Mouse (Mus musculus): ENCODE measurements around the gene Sgms2. TPM values are rescaled to one million over a fixed set of nuclear protein-coding genes. Genes with fewer than 3 reads are reported as not detected.

Sgms2 gene
- polyA plus RNA-seq, 1 experiment from 2014 or later = 4.6 TPM

GRCm38 (mm10) chr3:131489657-131490142, 1.5 kb downstream of the Sgms2 start:
- Histone ChIP-seq H3K4me1 (replicated peaks; ENCODE audit: control insufficient read depth, insufficient read depth, low read length) (no peaks in the 10 kb centered on the region), H3K36me3 (replicated peaks; ENCODE audit: control insufficient read depth, insufficient read depth) (no peaks in the 10 kb centered on the region), H3K9me3 (ENCODE audit: control insufficient read depth, low read length) (no peaks in the 10 kb centered on the region), H3K27me3 (ENCODE audit: control insufficient read depth, insufficient read depth, low read length) (peaks cover 58% of the 10 kb centered on the region), H3K4me2 (replicated peaks) (peak overlapping the region; percentile 98), H3K27ac (peak overlapping the region; percentile 51; the same call in 1 of the 2 replicates), H3K9ac (peak overlapping the region; percentile 70), H3K4me3 (replicated peaks; ENCODE audit: low read length) (peak overlapping the region; percentile 77)
- under 1% methylated on average over 34 of the region's 36 CpGs for WGBS
- ATAC-seq (ENCODE audit: low FRiP score) (peak; percentile 79), DNase-seq (ENCODE audit: low spot score) (peak; percentile 41)

- no peaks in the 10 kb centered on the region for H3K4me1 ChIP-seq (replicated peaks; ENCODE audit: control insufficient read depth, insufficient read depth, low read length)
- peak overlapping the region; percentile 98; the same call in 1 of the 2 replicates for H3K4me2 ChIP-seq (replicated peaks)
- H3K27me3 ChIP-seq (ENCODE audit: control insufficient read depth, insufficient read depth, low read length) = peaks cover 57% of the 10 kb centered on the region
- no peak for ATAC-seq (ENCODE audit: low FRiP score)
- H3K36me3 ChIP-seq (replicated peaks; ENCODE audit: control insufficient read depth, insufficient read depth) = no peaks in the 10 kb centered on the region
- WGBS = 36% methylated on average over 5 of the region's 5 CpGs
- no peak overlapping the region for H3K4me3 ChIP-seq (replicated peaks; ENCODE audit: low read length)
- no peak for DNase-seq (ENCODE audit: low spot score)
- H3K27ac ChIP-seq = no peak overlapping the region
- H3K9me3 ChIP-seq (ENCODE audit: control insufficient read depth, low read length) = no peaks in the 10 kb centered on the region
- no peak overlapping the region for H3K9ac ChIP-seq
Observed at GRCm38 (mm10) chr3:131488969-131489368, 2.2 kb downstream of the Sgms2 start.

DNA sequence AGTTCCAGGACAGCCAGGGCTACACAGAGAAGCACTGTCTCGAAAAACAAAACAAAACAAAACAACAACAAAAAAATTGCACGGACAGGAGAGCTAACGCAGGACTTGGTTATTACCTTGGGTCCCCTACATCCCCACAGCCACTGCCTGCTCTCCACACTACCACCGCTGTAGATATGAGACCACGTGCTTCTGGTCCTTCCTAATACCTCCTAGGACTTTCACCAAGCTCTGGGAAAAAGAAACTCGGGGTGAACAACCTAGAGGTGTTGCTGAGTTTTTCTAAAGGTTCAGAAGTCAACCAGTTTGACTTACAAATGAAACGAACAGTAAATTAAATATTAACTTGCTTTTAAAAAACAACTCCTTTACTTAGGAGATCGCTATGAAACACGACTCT, 2.8 kb downstream of the Sgms2 start:
- DNase-seq (ENCODE audit: low spot score) = no peak
- WGBS = 63% methylated on average over 9 of the region's 9 CpGs
- H3K36me3 ChIP-seq (replicated peaks; ENCODE audit: control insufficient read depth, insufficient read depth) = no peaks in the 10 kb centered on the region
- no peak overlapping the region for H3K4me2 ChIP-seq (replicated peaks)
- H3K27me3 ChIP-seq (ENCODE audit: control insufficient read depth, insufficient read depth, low read length) = peaks cover 53% of the 10 kb centered on the region
- no peaks in the 10 kb centered on the region for H3K4me1 ChIP-seq (replicated peaks; ENCODE audit: control insufficient read depth, insufficient read depth, low read length)
- no peak for ATAC-seq (ENCODE audit: low FRiP score)
- no peaks in the 10 kb centered on the region for H3K9me3 ChIP-seq (ENCODE audit: control insufficient read depth, low read length)
- no peak overlapping the region for H3K4me3 ChIP-seq (replicated peaks; ENCODE audit: low read length)
- no peak overlapping the region for H3K27ac ChIP-seq
- H3K9ac ChIP-seq = no peak overlapping the region

DNA sequence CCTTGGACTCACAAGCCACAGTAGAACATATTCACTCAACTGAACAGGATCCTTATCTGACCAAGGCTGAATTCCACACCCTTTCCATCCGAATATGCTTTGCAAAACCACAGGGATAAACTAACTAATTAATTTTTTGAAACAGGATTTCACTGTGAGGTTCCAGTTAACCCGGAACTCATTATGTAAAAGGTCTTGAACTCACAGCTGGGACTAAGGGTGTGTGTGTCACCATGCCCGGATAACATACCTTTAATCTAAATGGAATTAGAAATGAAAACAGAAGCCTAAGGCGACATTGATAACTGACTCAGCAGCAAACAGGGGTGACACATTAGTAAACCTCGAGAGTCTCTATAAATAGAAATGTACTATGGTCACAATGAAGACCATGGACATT, 5.8 kb downstream of the Sgms2 start:
- H3K4me3 ChIP-seq (replicated peaks; ENCODE audit: low read length) = no peak overlapping the region
- DNase-seq (ENCODE audit: low spot score) (no peak), ATAC-seq (ENCODE audit: low FRiP score) (no peak)
- no peaks in the 10 kb centered on the region for H3K4me1 ChIP-seq (replicated peaks; ENCODE audit: control insufficient read depth, insufficient read depth, low read length)
- H3K9ac ChIP-seq = no peak overlapping the region
- no peak overlapping the region for H3K27ac ChIP-seq
- H3K9me3 ChIP-seq (ENCODE audit: control insufficient read depth, low read length) = no peaks in the 10 kb centered on the region
- H3K4me2 ChIP-seq (replicated peaks) = no peak overlapping the region
- 64% methylated on average over 5 of the region's 5 CpGs for WGBS
- no peaks in the 10 kb centered on the region for H3K36me3 ChIP-seq (replicated peaks; ENCODE audit: control insufficient read depth, insufficient read depth)
- peaks cover 29% of the 10 kb centered on the region for H3K27me3 ChIP-seq (ENCODE audit: control insufficient read depth, insufficient read depth, low read length)

- Histone ChIP-seq H3K27me3 (ENCODE audit: control insufficient read depth, insufficient read depth, low read length) (peaks cover 16% of the 10 kb centered on the region), H3K4me3 (replicated peaks; ENCODE audit: low read length) (no peak overlapping the region), H3K9me3 (ENCODE audit: control insufficient read depth, low read length) (no peaks in the 10 kb centered on the region), H3K9ac (no peak overlapping the region), H3K27ac (no peak overlapping the region), H3K4me2 (replicated peaks) (no peak overlapping the region), H3K4me1 (replicated peaks; ENCODE audit: control insufficient read depth, insufficient read depth, low read length) (no peaks in the 10 kb centered on the region), H3K36me3 (replicated peaks; ENCODE audit: control insufficient read depth, insufficient read depth) (no peaks in the 10 kb centered on the region)
- DNase-seq (ENCODE audit: low spot score) (no peak), ATAC-seq (ENCODE audit: low FRiP score) (no peak)
- WGBS = 80% methylated on average over 7 of the region's 7 CpGs
Observed at GRCm38 (mm10) chr3:131483650-131484049, 7.6 kb downstream of the Sgms2 start.

DNA sequence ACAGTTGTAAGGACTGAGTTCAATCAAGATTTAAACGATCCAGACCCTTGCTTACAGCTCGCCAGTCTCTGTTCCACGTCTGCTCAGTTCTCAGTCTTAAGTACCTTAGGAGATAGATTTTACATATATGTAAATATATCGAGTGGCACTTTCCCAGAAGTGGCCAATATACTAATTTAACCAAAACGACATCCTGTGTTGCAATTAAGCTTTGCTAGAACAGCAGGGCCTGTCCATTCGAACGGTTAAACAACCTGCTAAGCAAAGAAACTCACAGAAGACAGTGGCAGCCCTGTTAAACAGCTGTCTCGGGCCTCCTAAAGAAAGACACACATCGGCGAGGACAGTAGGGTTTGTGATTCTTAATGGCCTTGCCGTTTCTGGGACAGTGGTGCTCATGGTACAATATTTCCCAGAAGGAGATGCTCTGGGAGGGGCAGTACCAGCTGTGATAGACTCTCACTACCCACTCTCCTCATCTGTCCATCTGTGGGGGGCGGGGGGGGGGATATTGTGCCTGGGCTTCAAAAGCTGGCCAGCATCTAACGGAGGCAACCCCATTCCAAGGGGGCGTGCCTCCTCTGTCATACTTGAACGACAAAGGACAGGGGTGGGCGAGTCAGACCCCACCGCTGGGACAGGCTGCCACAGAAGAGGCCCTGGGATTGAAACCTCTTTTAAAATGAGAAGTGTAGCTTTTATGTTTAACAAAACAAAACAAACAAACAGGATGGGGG, 9.1 kb downstream of the Sgms2 start:
- WGBS = 45% methylated on average over 17 of the region's 17 CpGs
- Histone ChIP-seq H3K36me3 (replicated peaks; ENCODE audit: control insufficient read depth, insufficient read depth) (no peaks in the 10 kb centered on the region), H3K4me2 (replicated peaks) (no peak overlapping the region), H3K4me3 (replicated peaks; ENCODE audit: low read length) (no peak overlapping the region), H3K27ac (no peak overlapping the region), H3K9me3 (ENCODE audit: control insufficient read depth, low read length) (no peaks in the 10 kb centered on the region), H3K9ac (no peak overlapping the region), H3K4me1 (replicated peaks; ENCODE audit: control insufficient read depth, insufficient read depth, low read length) (no peaks in the 10 kb centered on the region), H3K27me3 (ENCODE audit: control insufficient read depth, insufficient read depth, low read length) (peaks cover 4% of the 10 kb centered on the region)
- DNase-seq (ENCODE audit: low spot score) (no peak), ATAC-seq (ENCODE audit: low FRiP score) (0 out of 2 replicates have a peak, but pooled peaks have one; percentile 43)

DNA sequence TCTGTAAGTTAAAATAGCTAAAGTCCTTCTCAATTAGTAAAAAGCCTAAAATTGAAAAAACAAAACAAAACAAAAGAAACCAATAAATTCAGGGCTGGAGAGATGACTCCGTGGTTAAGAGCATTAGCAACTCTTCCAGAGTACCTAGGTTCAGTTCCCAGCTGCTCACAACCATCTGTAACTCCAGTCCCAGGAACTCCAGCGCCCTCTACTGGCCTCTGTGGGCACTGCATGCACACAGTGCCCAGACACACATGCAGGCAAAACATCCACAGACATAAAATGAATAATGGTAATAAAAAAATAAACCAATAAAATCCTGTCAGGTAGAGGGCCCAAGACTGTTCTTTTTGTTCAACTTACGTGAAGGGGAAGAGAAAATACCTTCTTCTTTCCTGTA, 10.6 kb downstream of the Sgms2 start:
- H3K27ac ChIP-seq = no peak overlapping the region
- H3K27me3 ChIP-seq (ENCODE audit: control insufficient read depth, insufficient read depth, low read length) = no peaks in the 10 kb centered on the region
- H3K4me2 ChIP-seq (replicated peaks) = no peak overlapping the region
- no peak overlapping the region for H3K4me3 ChIP-seq (replicated peaks; ENCODE audit: low read length)
- 66% methylated on average over 3 of the region's 3 CpGs for WGBS
- H3K36me3 ChIP-seq (replicated peaks; ENCODE audit: control insufficient read depth, insufficient read depth) = no peaks in the 10 kb centered on the region
- H3K4me1 ChIP-seq (replicated peaks; ENCODE audit: control insufficient read depth, insufficient read depth, low read length) = no peaks in the 10 kb centered on the region
- no peaks in the 10 kb centered on the region for H3K9me3 ChIP-seq (ENCODE audit: control insufficient read depth, low read length)
- ATAC-seq (ENCODE audit: low FRiP score) = no peak
- H3K9ac ChIP-seq = no peak overlapping the region
- DNase-seq (ENCODE audit: low spot score) = no peak

- H3K4me1 ChIP-seq (replicated peaks; ENCODE audit: control insufficient read depth, insufficient read depth, low read length) = no peaks in the 10 kb centered on the region
- no peak for DNase-seq (ENCODE audit: low spot score)
Observed at GRCm38 (mm10) chr3:131479415-131479814, 11.8 kb downstream of the Sgms2 start.

GRCm38 (mm10) chr3:131476002-131476401, 15.2 kb downstream of the Sgms2 start:
- ATAC-seq (ENCODE audit: low FRiP score) = no peak
- no peak overlapping the region for H3K4me2 ChIP-seq (replicated peaks)

More at GRCm38 (mm10) chr3:131479415-131479814, 11.8 kb downstream of the Sgms2 start:
- H3K4me2 ChIP-seq (replicated peaks) = no peak overlapping the region
- ATAC-seq (ENCODE audit: low FRiP score) = no peak
- no peaks in the 10 kb centered on the region for H3K9me3 ChIP-seq (ENCODE audit: control insufficient read depth, low read length)
- no peak overlapping the region for H3K9ac ChIP-seq
- H3K27ac ChIP-seq = no peak overlapping the region
- no peak overlapping the region for H3K4me3 ChIP-seq (replicated peaks; ENCODE audit: low read length)
- no peaks in the 10 kb centered on the region for H3K27me3 ChIP-seq (ENCODE audit: control insufficient read depth, insufficient read depth, low read length)
- WGBS = 92% methylated on average over 3 of the region's 3 CpGs
- no peaks in the 10 kb centered on the region for H3K36me3 ChIP-seq (replicated peaks; ENCODE audit: control insufficient read depth, insufficient read depth)

More at GRCm38 (mm10) chr3:131476002-131476401, 15.2 kb downstream of the Sgms2 start:
- Histone ChIP-seq H3K27me3 (ENCODE audit: control insufficient read depth, insufficient read depth, low read length) (no peaks in the 10 kb centered on the region), H3K9ac (no peak overlapping the region), H3K9me3 (ENCODE audit: control insufficient read depth, low read length) (no peaks in the 10 kb centered on the region), H3K4me1 (replicated peaks; ENCODE audit: control insufficient read depth, insufficient read depth, low read length) (peaks cover 7% of the 10 kb centered on the region; the same call in 1 of the 2 replicates), H3K36me3 (replicated peaks; ENCODE audit: control insufficient read depth, insufficient read depth) (no peaks in the 10 kb centered on the region), H3K4me3 (replicated peaks; ENCODE audit: low read length) (no peak overlapping the region), H3K27ac (no peak overlapping the region)
- WGBS = 95% methylated on average over 10 of the region's 10 CpGs
- DNase-seq (ENCODE audit: low spot score) = no peak
